Mouse (Mus musculus): ENCODE results near the gene Cysltr2. TPM values are rescaled to one million over a fixed set of nuclear protein-coding genes. Genes with fewer than 3 reads are reported as not detected.

Gene Cysltr2
- 0.24 and 0.27 TPM in 2 replicates for polyA plus RNA-seq (2015; fragmentation: Nextera tagmentation; extraction: Ambion mirVana)

DNA sequence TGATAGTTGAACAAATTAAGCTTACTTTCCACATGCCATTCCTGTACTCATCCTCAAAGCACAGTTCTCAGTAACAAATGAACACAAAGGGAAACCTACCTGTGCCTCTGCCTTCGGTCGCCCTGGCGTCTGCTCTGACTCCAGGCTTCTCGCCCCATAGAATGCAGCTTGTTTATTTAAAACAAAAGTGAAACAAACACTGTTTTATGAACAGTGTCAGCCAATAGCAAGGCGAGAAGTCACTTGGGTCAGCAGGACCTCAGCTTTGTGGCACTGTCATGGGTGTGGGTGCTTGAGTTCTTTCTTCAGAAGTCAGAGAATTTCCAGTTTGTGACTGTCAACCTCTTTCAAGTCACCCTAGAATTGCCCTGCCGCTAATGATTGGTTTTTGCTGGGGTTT, at the start of gene Cysltr2:
Gene Cysltr2, minus strand, starts transcription at position 178 of the 400 bp plus-strand sequence.
- WGBS (ENCODE audit: insufficient replicate concordance), result 65% methylated on average over 6 of the region's 6 CpGs
- no peaks in the 10 kb centered on the region for H3K36me3 ChIP-seq
- H3K4me2 ChIP-seq, result no peak within 1 kb of the TSS
- ATAC-seq (ENCODE audit: low read depth) (no peak), DNase-seq (no peak)
- no peaks in the 10 kb centered on the region for H3K4me1 ChIP-seq (replicated peaks)
- H3K9ac ChIP-seq, result no peak within 1 kb of the TSS
- H3K9me3 ChIP-seq (replicated peaks), result no peaks in the 10 kb centered on the region
- no peak within 1 kb of the TSS for H3K4me3 ChIP-seq (replicated peaks)
- H3K27ac ChIP-seq, result no peak within 1 kb of the TSS
- H3K27me3 ChIP-seq, result no peaks in the 10 kb centered on the region

DNA sequence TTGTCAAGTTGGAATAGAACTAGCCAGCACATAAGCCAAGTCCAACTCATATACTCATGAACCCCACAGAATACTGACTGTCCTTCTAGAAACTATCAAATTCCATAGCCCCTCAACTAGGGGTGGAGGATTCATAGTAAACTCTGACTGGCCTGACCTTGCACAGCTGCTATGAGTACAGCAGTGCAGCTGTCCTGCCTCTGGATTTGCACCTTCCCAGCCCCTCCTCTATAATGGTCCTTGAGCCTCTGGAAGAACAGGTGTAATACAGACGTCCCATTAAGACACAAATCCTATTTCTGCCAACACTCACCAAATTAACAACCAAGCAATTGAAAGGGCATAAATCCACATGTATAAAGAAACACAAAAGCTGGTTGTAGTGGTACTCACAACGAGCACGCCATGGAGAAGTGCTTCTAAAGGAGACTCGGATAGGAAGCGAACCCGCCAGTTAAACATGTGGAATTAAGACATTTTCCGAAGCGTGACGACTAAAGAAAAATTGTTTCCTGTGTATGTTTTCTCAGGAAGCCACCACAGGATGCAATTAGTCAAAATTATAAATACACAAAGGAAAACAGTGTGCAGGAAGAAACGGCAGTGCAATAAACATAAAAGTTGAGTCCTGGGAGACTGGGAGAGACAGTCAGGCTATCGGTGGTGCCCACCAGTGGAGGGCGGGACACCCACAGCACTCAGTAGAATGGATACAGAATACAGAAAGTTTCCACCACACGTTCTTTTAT, 46.1 kb upstream of the Cysltr2 start:
- H3K27ac ChIP-seq, result no peak overlapping the region

DNA sequence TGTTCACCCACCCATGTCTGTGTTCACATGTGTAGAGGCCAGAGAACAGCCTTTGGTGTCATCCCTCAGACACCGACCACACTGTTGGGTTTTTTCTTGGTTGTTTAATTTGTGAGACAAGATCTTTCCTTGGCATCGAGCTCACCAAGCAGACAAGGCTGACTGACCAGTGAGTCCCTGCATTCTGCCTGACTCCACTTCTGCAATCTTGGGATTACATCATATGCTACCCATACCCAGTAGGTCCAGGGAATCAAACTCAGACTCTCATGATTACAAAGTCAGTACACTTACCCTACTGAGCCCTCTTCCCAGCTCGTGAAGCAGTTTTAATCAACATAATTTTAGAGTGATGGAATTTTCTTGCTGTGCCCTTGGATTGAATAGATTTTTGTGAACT, 44.0 kb upstream of the Cysltr2 start:
- Histone ChIP-seq H3K4me1 (replicated peaks) (no peaks in the 10 kb centered on the region), H3K4me2 (no peak overlapping the region), H3K9me3 (replicated peaks) (no peaks in the 10 kb centered on the region), H3K27me3 (no peaks in the 10 kb centered on the region), H3K9ac (no peak overlapping the region), H3K36me3 (no peaks in the 10 kb centered on the region), H3K27ac (no peak overlapping the region), H3K4me3 (replicated peaks) (no peak overlapping the region)
- DNase-seq, result no peak
- 52% methylated on average over 3 of the region's 3 CpGs for WGBS (ENCODE audit: insufficient replicate concordance)
- no peak for ATAC-seq (ENCODE audit: low read depth)

More for the DNA sequence above, 46.1 kb upstream of the Cysltr2 start:
- Histone ChIP-seq H3K4me3 (replicated peaks) (no peak overlapping the region), H3K9me3 (replicated peaks) (no peaks in the 10 kb centered on the region), H3K4me1 (replicated peaks) (no peaks in the 10 kb centered on the region), H3K9ac (no peak overlapping the region), H3K27me3 (no peaks in the 10 kb centered on the region), H3K36me3 (no peaks in the 10 kb centered on the region), H3K4me2 (no peak overlapping the region)
- WGBS (ENCODE audit: insufficient replicate concordance), result 41% methylated on average over 13 of the region's 13 CpGs
- ATAC-seq (ENCODE audit: low read depth) (no peak), DNase-seq (no peak)

DNA sequence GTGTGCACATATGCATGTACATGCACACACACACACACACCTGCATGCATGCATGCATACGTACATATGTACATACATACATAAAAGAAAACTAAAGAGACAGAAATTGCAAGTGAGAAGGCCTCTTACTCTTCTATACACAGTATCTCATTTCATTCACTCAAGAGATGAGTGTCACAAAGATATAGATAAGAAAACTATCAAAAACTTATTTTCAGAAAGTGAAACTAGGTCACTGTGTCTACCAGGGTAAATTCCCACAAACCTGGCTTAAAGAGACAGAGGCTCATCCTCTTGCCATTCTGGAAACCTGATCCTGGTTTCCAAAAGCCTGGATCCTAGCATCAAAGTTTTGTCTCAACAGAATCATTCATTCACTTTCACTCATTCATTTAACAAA, 39.3 kb upstream of the Cysltr2 start:
- Histone ChIP-seq H3K9me3 (replicated peaks) (no peaks in the 10 kb centered on the region), H3K9ac (no peak overlapping the region), H3K4me3 (replicated peaks) (no peak overlapping the region), H3K27me3 (no peaks in the 10 kb centered on the region), H3K4me1 (replicated peaks) (no peaks in the 10 kb centered on the region), H3K4me2 (no peak overlapping the region), H3K27ac (no peak overlapping the region), H3K36me3 (no peaks in the 10 kb centered on the region)
- ATAC-seq (ENCODE audit: low read depth) (no peak), DNase-seq (no peak)
- 71% methylated on average over 1 of the region's 1 CpGs for WGBS (ENCODE audit: insufficient replicate concordance)

- ATAC-seq (ENCODE audit: low read depth) (no peak), DNase-seq (no peak)
- H3K36me3 ChIP-seq, result no peaks in the 10 kb centered on the region
- no peak overlapping the region for H3K4me2 ChIP-seq
- H3K4me3 ChIP-seq (replicated peaks), result no peak overlapping the region
- H3K27ac ChIP-seq, result no peak overlapping the region
- no peaks in the 10 kb centered on the region for H3K9me3 ChIP-seq (replicated peaks)
- 55% methylated on average over 5 of the region's 5 CpGs for WGBS (ENCODE audit: insufficient replicate concordance)
- no peaks in the 10 kb centered on the region for H3K27me3 ChIP-seq
- H3K9ac ChIP-seq, result no peak overlapping the region
- no peaks in the 10 kb centered on the region for H3K4me1 ChIP-seq (replicated peaks)
These were observed 38.8 kb upstream of the Cysltr2 start for GRCm38 (mm10) chr14:73087746-73088145.

- no peaks in the 10 kb centered on the region for H3K4me1 ChIP-seq (replicated peaks)
- H3K27ac ChIP-seq, result no peak overlapping the region
- no peak overlapping the region for H3K9ac ChIP-seq
- H3K27me3 ChIP-seq, result no peaks in the 10 kb centered on the region
- no peaks in the 10 kb centered on the region for H3K36me3 ChIP-seq
- H3K4me2 ChIP-seq, result no peak overlapping the region
- DNase-seq (no peak), ATAC-seq (ENCODE audit: low read depth) (no peak)
- no peak overlapping the region for H3K4me3 ChIP-seq (replicated peaks)
- WGBS (ENCODE audit: insufficient replicate concordance), result 69% methylated on average over 5 of the region's 5 CpGs
- H3K9me3 ChIP-seq (replicated peaks), result no peaks in the 10 kb centered on the region
These were observed 38.3 kb upstream of the Cysltr2 start for GRCm38 (mm10) chr14:73087247-73087646.

DNA sequence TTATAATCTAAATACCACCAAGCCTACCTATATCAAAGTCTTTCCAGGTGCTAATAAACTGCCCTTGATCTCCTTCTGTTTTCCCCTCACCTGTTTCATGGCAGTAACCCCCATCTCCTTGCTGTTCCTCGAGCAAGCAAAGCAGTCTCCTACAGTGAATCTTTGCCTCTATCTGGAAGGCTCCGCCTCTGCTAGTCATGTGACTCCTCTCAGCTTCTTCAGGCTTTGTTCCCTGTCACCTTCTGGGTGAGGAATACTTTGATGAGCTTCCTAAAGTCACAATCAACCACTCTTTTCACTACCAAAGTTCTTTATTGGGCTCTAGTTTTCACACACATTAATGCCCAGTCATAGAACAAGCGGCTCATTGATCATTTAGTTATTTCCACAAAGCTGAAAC, 37.5 kb upstream of the Cysltr2 start:
- DNase-seq, result no peak
- 40% methylated on average over 3 of the region's 3 CpGs for WGBS (ENCODE audit: insufficient replicate concordance)
- Histone ChIP-seq H3K4me3 (replicated peaks) (no peak overlapping the region), H3K9ac (no peak overlapping the region), H3K9me3 (replicated peaks) (no peaks in the 10 kb centered on the region), H3K27me3 (no peaks in the 10 kb centered on the region), H3K36me3 (no peaks in the 10 kb centered on the region), H3K4me1 (replicated peaks) (no peaks in the 10 kb centered on the region), H3K27ac (no peak overlapping the region), H3K4me2 (no peak overlapping the region)
- ATAC-seq (ENCODE audit: low read depth), result no peak

- H3K27me3 ChIP-seq, result no peaks in the 10 kb centered on the region
- no peak overlapping the region for H3K9ac ChIP-seq
- H3K9me3 ChIP-seq (replicated peaks), result no peaks in the 10 kb centered on the region
- H3K36me3 ChIP-seq, result no peaks in the 10 kb centered on the region
- 57% methylated on average over 2 of the region's 2 CpGs for WGBS (ENCODE audit: insufficient replicate concordance)
- no peaks in the 10 kb centered on the region for H3K4me1 ChIP-seq (replicated peaks)
- no peak for ATAC-seq (ENCODE audit: low read depth)
- DNase-seq, result no peak
- no peak overlapping the region for H3K27ac ChIP-seq
- no peak overlapping the region for H3K4me2 ChIP-seq
- H3K4me3 ChIP-seq (replicated peaks), result no peak overlapping the region
These were observed 34.6 kb upstream of the Cysltr2 start for GRCm38 (mm10) chr14:73083563-73083962.

- DNase-seq (no peak), ATAC-seq (ENCODE audit: low read depth) (no peak)
- 45% methylated on average over 7 of the region's 7 CpGs for WGBS (ENCODE audit: insufficient replicate concordance)
- Histone ChIP-seq H3K4me1 (replicated peaks) (no peaks in the 10 kb centered on the region), H3K36me3 (no peaks in the 10 kb centered on the region), H3K9ac (no peak overlapping the region), H3K4me3 (replicated peaks) (no peak overlapping the region), H3K9me3 (replicated peaks) (no peaks in the 10 kb centered on the region), H3K4me2 (no peak overlapping the region), H3K27ac (no peak overlapping the region), H3K27me3 (no peaks in the 10 kb centered on the region)
These were observed 15.5 kb upstream of the Cysltr2 start for GRCm38 (mm10) chr14:73064460-73064859.

GRCm38 (mm10) chr14:73058755-73059154, 9.8 kb upstream of the Cysltr2 start:
- DNase-seq (no peak), ATAC-seq (ENCODE audit: low read depth) (no peak)
- Histone ChIP-seq H3K9ac (no peak overlapping the region), H3K36me3 (no peaks in the 10 kb centered on the region), H3K4me1 (replicated peaks) (no peaks in the 10 kb centered on the region), H3K27me3 (no peaks in the 10 kb centered on the region), H3K27ac (no peak overlapping the region), H3K9me3 (replicated peaks) (no peaks in the 10 kb centered on the region), H3K4me3 (replicated peaks) (no peak overlapping the region), H3K4me2 (no peak overlapping the region)
- WGBS (ENCODE audit: insufficient replicate concordance), result 48% methylated on average over 2 of the region's 2 CpGs

- H3K27me3 ChIP-seq, result no peaks in the 10 kb centered on the region
- H3K27ac ChIP-seq, result no peak overlapping the region
- ATAC-seq (ENCODE audit: low read depth) (no peak), DNase-seq (no peak)
- H3K9me3 ChIP-seq (replicated peaks), result no peaks in the 10 kb centered on the region
- 55% methylated on average over 10 of the region's 10 CpGs for WGBS (ENCODE audit: insufficient replicate concordance)
- no peak overlapping the region for H3K4me3 ChIP-seq (replicated peaks)
- no peak overlapping the region for H3K4me2 ChIP-seq
- no peak overlapping the region for H3K9ac ChIP-seq
- H3K4me1 ChIP-seq (replicated peaks), result no peaks in the 10 kb centered on the region
- H3K36me3 ChIP-seq, result no peaks in the 10 kb centered on the region
These were observed 8.8 kb upstream of the Cysltr2 start for GRCm38 (mm10) chr14:73057764-73058163.

GRCm38 (mm10) chr14:73056813-73057212, 7.9 kb upstream of the Cysltr2 start:
- ATAC-seq (ENCODE audit: low read depth) (no peak), DNase-seq (no peak)
- Histone ChIP-seq H3K9ac (no peak overlapping the region), H3K4me1 (replicated peaks) (no peaks in the 10 kb centered on the region), H3K9me3 (replicated peaks) (no peaks in the 10 kb centered on the region), H3K4me2 (no peak overlapping the region), H3K4me3 (replicated peaks) (no peak overlapping the region), H3K27me3 (no peaks in the 10 kb centered on the region), H3K36me3 (no peaks in the 10 kb centered on the region), H3K27ac (no peak overlapping the region)
- 81% methylated on average over 6 of the region's 6 CpGs for WGBS (ENCODE audit: insufficient replicate concordance)
